Mouse (Mus musculus): ENCODE data around the gene Sh3pxd2a.

DNA sequence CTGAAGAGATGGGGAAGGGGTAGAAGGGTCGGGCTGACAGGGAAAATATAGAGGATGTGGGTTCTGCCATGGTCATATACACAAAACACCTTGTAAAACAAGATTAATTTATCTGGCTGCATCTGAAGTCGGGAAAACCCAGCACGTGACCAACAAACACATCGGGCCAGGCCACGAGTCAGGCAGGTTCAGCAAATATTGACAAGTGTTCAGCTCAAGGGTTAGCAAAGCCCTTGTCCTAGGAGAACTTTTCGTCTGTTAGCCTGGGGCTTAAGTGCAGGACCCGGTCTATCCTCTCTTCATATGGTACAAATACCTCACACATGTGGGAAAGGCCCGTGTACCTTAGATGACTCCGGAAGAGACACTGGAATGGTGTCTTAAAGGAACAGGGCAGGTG lies 18.1 kb downstream of the Sh3pxd2a start:
- no peak for TF ChIP-seq POLR2A (IDR thresholded peaks at IDR 0.05; ENCODE audit: low read depth, low read length)
- no peak for TF ChIP-seq CTCF (IDR thresholded peaks at IDR 0.05; ENCODE audit: borderline replicate concordance, insufficient read depth, low read length)
